Mouse (Mus musculus) megakaryocyte progenitor cell, adult 5-6 weeks (primary cell): ENCODE measurements around the gene Crebzf. TPM values are rescaled to one million over a fixed set of nuclear protein-coding genes. Genes with fewer than 3 reads are reported as not detected.
A peak's percentile ranks its signal among the peaks of the same experiment; 100 is the strongest.

Experiments used
- ATAC-seq: replicated peaks from 2 replicates; pipeline ENCODE4 v1.8.0; 2016; ENCODE audit warnings: mild to moderate bottlenecking, moderate TSS enrichment, inconsistent platforms; ENCODE audit not compliant: poor library complexity
- total RNA-seq, 2 experiments: library from RNA; stranded (forward) in 1 of 2; stranded (reverse) in 1 of 2; fragments of 157-497, 149-512 nt in 1 of 2; fragments of 200-1000 nt in 1 of 2; gene quantifications; 2 replicates each; pipeline versions ENCODE4 v1.2.3 to v1.2.4; 2015 to 2017

Gene Crebzf
- total RNA-seq (2015) (104 and 106 TPM in 2 replicates), total RNA-seq (2017) (55.0 and 76.4 TPM in 2 replicates)

DNA sequence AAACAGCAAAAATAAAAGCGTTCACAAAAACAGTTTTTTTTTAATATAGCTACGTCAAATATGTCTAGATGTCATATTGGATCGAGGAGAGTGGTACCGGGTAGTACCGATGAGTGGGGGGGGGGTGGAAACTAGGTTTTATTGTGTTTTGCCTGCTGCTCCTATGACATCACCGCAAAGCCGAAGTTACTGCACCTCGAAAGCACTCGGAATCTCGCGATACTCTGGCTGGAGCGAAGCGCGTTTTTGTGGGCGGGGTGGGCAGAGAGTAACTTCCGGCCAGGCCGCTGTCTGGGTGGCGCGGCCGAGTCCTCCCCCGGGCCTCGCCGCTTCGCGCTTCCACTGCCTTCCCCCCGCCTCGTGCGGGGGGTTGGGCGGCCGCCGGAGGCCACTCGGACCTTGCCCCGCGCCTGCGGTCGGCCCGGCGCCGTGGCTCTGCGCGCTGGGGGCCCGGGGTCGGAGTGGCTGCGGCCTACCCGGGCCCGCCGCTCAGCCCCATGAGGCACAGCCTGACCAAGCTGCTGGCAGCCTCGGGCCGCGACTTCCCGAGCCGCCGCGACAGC is at the start of gene Crebzf:
Gene Crebzf (plus strand): TSS at position 212 of the 563 bp plus-strand sequence.
- ATAC-seq = peak; percentile 88

DNA sequence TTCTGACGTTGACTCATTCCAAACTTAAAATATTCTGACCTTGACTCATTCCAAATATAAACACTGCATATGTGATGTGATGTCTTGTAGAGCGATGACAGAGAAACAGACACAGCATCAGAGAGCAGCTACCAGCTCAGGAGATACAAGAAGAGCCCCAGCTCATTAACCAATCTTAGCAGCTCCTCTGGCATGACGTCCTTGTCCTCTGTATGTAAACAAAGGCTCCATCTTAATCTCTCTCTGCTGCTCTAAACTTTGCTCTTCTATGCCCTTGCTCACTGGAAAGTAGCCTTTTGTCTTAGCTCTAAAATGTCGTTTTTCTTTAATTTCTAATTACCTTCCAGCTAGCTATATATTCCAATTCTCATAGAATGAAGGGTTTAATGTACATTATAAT is 47.5 kb upstream of the Crebzf start:
- no peak for ATAC-seq

DNA sequence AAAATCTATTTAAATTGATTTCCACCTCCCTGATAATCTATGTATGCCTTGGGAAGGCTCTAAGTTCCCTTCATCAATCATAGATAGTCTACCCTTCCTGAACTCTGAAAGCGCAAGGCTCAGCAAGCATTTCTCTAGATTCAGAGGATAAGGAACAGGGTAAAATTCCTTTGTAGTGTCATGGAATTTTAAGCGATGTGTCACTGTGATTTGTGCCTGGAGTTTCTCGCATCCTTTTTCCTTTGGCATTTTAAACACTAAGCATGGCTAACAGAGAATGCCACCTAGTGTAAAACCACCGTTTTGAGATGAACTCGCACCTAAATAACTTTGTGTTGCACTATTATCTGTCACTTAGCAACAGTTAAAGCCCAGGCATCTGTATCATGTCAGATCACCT is 46.6 kb upstream of the Crebzf start:
- no peak for ATAC-seq

DNA sequence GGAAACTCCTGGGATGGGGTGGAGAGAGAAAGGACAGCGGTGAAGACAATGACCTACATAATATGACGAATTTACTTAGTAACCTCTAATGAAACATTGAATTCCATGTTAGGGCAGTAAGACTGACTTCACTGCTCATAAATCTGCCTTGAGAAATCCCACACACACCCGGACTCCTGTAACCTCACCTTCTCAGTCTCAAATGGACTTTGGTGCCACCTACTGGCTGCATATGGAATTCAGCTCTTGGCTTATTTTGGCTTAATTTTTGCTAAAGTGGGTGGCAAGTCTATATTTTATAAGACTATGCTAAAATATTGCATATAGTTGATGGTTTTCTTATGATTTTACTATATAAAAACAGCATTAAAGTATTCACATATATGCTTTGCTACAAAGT is 32.6 kb upstream of the Crebzf start:
- ATAC-seq = peak; percentile 92

DNA sequence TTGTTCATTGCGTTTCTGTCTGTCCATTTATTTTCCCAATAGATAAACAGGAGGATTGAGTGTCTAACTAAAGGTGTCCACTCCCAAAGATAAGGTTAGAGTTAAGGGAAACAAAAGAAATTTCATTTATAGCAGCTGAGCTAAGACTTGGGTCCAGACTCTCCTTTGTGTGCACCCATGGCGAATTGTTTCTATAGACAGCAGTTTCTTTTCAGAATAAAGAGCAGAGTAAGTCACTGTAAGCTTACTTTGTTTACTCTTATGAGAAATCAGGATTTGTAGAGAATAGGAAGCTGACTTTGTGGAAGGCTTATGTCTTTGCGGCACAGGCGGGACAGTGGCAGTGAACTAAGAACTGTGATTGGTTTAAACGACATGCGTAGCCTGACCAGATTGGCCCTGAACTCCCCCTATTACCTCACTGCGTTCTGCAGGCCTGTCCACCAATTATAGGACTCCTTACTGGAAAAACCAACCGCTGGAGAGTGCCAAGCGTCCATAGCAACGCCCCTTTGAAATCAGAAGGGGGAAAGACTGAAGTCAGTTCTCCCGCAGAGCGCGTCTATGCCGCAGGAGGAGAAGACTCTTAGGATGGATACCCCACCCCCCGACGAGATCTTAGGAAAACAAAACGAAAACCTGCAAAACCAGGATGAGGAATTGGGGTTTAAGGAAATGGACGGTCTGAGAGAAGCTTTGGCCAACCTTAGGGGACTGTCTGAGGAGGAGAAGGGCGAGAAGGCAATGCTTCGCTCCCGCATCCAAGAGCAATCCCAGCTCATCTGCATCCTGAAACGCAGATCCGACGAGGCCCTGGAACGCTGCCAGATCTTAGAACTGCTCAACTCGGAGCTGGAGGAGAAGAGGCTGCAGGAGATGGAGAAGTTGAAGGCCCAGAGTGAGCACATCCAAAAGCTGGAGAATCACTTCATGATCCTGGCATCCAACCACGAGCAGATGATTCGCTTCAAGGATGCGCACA is 16.2 kb upstream of the Crebzf start, which contains the start of gene Ccdc89:
Gene Ccdc89 (plus strand): TSS at position 558 of the 982 bp plus-strand sequence.
- peak; percentile 100 for ATAC-seq

DNA sequence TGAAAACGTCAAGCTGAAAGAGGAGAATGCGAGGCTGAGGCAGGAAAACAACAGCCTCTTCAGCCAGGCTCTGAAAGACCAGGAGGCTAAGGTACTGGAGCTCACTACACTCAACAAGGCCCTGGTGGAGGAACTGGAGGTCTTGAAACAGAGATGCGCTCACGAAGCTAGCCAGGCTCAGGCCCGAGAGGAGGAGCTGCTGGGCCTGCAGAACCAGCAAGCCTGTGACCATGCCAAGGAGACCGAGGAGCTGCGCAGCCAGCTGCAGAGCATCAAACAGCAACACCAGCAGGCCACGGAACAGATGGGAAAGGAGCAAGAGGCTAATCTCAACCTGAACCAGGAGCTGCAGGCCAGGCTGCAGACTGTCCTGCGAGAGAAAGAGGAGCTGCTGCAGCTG is 15.5 kb upstream of the Crebzf start:
- ATAC-seq = no peak

DNA sequence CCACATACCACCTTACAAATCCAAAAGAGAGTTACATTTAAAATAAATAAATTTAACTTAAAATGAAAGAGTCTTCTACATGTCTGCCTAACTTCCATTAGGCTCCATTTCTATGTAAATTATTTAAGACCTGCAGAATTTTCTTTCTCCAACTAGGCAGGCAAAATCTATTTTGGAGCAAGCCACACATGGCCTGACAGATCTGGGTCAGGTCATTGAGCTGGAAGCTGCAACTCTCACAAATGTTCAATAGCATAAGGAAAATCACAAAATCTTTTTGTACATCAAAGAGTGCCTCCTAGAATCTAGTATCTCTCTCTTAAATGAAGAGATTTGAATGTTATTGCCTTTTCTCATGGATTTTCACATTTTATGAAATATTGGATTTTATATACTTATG is 10.3 kb upstream of the Crebzf start:
- ATAC-seq = no peak

DNA sequence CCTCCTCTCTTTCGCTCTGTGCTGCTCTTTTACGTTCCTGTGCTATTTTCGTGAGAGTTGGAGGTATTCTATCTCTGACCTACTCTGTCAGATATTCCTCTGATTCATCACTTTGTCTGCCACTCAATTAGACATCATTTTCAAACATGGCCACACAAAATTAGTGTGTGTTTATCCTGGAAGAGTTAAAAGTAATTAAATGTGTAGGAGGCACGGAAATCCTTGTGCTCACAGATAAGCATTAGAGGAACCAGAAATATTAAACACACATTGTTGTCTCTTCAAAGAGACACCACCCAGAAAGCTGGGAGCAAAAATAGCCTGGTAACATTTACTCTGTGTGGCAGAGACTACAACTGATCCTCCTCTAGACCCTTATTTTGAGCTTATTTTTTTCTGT is 2.5 kb upstream of the Crebzf start:
- no peak for ATAC-seq

DNA sequence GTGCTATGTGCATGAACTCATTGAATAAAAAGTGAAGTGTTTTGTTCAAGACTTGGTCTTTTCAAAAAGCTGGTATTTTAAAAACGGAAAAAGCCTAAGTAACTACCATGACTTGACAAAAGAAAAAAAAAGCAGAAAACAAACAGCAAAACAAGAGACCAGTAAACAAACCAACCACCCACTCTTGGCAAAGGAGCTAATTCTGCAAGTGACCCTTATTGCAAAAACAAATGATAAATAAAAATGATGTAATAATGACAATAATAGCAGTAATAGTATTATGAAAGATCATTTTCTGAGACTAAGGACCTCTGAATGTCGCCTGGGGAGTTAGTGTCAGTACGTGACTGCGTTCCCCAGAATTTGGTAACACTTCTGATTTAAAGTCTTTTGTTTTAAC is 459 bp upstream of the Crebzf start:
- peak; percentile 8 for ATAC-seq

DNA sequence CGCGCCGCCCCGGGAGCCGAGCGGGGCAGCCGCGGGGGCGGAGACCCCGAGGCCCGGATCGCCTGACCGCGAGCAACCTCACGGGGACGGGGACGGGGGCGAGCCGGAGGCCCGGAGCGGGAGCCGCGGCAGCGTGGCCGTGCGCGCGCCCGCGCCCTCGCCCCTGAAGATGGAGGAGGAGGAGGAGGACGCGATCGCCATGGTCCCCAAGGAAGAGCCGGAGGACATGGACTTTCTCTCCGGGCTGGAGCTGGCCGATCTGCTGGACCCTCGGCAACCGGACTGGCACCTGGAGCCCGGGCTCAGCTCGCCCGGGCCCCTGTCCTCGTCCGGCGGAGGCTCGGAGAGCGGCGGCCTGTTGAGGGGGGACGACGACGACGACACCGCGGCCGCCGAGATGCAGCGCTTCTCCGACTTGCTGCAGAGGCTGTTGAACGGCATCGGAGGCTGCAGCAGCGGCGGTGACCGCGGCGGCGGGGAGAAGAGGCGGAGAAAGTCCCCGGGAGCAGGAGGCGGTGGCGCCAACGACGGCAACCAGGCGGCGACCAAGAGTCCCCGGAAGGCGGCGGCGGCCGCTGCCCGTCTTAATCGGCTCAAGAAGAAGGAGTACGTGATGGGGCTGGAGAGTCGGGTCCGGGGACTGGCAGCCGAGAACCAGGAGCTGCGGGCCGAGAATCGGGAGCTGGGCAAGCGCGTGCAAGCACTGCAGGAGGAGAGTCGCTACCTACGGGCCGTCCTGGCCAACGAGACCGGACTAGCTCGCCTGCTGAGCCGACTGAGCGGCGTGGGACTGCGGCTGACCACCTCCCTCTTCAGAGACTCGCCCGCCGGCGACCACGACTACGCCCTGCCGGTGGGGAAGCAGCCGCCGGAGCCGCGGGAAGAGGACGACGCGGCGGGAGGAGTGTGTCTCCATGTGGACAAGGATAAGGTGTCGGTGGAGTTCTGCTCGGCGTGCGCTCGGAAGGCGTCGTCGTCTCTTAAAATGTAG is 867 bp downstream of the Crebzf start:
- peak; percentile 40 for ATAC-seq

DNA sequence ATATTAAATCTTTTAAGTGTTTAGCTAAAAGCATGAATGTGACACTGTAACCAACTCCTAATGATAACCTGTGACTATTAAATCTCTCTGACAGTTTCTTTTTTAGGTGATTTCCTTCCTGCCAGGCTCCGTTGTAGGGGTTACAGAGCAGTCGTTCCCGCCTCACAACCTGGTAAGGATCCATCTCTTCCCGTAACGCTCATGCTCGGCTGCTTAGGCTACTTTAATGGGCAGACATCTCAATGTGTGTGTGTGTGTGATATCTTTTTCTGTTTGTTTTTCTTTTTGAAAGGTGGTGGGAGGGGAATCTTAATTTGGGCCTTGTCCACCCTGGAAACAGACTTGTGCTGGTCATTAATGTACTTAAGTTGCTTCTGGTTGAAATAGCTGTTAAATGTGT is 1.7 kb downstream of the Crebzf start:
- no peak for ATAC-seq

DNA sequence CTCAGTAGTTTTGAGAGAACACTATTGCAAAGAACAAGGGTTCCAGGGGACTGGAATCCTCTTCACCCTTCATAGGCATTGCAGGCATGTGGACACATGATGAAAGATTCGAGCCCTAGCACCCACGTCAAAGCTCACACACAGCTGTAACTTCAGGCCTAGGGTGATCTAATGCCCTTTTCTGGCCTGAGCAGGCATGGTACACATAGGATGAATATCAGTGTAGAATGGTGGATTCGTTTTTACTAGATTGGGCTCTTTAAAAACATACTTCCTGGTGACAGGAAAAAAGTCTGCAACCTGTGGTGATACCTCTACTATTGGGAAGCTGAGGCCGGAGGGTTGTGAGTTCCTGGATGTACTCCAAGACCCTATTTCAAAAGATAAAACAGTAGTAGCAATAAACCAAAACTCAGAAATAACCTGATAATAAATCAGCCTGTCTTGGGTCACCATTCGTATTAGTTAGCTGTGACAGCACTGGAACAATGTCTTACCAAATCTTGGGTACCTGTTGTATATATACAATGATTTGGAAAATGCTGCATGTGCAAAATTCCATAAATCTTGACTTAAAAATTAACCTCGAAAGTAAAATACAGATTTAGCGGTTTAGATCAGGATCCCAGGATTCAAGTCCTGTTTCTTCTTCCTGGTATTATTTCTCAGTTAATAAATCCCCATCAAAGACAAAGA is 13.8 kb downstream of the Crebzf start:
- ATAC-seq = no peak

DNA sequence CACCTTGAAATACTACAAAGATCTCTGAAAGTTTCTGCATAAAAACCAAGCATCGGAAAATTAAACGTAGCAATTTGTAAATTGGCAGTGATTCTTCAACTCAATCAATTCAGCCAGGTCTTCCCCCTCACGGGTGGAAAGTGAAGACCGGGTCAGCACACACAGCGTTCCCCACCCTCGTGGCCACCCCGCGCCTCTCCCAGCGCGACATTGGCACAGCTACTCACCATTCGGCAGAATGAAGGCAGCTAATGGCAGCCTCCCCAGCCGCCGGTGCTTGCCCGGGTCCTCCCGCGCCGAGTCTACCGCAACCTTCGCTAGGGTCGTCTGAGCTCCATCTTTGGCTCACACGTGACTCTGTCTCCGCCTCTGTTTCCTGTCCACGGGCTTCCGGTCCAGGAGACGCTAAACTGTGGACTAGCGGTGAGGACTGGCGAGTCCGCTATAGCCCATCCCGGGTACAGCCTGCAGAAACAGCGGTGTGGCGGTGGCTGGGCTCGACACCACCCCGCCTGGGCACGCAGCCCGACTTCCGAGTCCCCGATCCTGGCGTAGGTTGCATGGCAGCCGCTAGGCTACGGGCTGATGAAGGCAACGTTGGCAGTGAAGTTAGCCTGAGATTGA is 14.4 kb downstream of the Crebzf start, which contains the start of gene Tmem126a:
Gene Tmem126a (minus strand): TSS at position 385 of the 624 bp plus-strand sequence.
- ATAC-seq = peak; percentile 88

DNA sequence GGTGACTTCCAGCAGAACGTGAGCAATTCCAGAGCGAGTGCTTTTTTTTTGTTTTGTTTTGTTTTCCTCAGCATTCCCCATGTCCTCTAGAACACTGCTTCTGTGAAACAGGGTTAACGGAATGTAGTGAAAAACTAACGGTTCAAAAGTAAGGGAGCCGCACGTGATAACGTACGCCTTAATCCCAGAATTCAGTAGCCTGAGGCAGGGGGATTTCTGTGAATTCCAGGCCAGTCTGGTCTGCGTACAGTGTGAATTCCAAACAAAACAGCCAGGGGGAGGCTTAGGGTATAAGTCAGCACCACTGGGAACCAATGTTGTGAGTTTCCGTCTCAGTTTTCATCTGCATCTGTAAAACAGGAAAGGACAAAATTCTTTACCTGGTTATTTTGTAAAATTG is 15.0 kb downstream of the Crebzf start:
- peak; percentile 19; the same call in 1 of the 2 replicates for ATAC-seq

DNA sequence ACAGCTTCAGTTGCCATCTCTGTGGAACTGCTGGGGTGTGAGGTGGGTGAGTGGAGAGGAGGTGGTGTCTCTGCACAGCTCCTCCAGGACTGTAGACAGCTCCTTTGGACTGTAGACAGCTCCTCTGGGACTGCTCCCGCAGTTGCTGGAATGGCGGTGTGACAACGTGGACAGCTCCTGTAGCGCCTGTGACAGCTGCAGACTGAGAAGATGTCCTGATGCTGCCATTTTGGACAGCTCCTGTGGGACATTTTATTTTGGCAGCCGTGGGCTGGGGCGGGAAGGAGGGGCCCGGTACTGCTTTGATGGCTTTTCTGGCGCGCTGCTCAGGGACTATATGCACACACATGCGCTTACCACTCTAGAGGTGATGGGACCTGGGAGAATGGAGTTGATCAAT is 17.8 kb downstream of the Crebzf start:
- no peak for ATAC-seq

DNA sequence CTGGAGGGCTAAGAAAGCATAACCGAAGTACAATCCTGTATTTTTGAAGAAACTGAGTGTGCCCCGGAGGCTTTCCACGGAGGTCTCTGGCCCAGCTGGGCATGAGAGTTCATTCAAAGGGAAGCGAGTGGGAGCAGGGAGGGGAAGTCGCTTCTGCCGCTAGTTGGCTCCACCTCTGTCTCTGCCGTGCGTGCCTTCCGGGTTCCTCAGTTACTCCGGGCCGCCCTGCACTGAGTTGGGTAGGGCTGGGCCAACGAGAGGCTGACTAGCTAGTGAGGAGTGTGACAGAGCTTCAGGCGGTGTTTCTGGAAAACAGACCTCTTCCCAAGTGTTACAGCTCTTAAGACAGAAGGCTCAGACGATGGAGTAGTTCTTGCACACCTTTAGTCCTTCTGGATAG is 18.4 kb downstream of the Crebzf start:
- peak; percentile 70 for ATAC-seq

DNA sequence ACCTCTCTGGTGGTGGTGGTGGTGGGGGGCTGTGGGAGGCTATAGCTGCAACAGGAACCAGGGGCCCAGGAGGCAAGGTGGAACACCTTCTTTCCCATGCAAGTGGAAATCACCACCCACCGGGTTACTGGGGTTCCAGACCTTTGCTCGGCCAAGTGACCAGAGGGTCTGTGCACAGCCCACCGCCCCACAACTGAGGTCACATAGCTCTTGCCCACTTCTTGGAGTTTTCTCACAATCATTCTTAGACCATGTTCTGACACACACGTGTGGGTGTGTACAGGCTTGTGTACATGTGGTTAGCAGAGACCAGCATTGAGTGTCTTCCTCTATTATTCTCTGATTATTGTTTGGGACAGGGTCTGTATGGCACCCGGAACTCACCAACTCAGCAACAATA is 18.9 kb downstream of the Crebzf start:
- ATAC-seq = no peak

DNA sequence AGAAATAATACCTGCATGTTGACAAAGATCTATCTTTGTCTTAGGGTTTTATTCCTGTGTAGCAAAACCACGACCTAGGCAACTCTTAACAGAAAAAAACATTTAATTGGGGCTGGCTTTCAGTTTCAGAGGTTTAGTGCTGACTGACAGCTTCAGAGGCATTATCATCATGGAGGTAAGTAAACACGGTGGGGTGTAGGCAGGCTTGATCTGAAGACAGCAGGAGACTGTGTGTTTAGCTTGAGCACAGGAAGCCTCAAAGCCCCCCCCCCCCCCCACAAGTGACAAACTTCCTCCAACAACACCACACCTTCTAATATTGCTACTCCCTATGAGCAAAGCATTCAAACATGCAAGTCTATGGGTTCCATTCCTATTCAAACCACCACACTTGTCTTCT is 31.0 kb downstream of the Crebzf start:
- no peak for ATAC-seq

DNA sequence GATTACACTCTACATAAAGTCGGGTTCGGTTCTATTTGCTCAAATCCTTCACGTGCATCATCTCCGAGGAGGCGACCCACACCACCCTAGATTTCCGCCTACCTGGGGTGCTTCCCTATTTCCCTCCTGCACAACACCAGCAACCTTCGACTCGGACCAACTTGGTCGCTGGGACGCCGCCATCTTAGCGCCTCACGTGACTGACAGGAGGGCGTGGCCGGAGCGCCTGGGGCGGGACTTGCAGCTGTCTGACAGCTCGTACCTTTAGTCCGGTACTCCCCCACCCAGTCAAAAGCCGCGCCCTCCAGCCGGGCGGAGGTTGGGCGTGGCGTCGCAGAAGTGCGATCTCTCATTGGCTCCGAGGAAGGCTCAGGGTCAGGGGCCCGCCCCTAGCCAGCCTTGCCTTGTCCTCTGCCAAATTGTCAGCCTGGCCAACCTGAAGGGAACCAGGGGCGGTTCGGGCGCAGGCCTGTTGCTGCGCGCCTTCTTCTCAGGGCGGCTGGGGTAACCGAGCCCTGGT is 33.3 kb downstream of the Crebzf start, which contains the start of gene Tmem126b:
Gene Tmem126b (minus strand): TSS at position 209 of the 520 bp plus-strand sequence.
- peak; percentile 93 for ATAC-seq
